8 mouse cellular contexts compared by ENCODE assay signal in the genomic region with DNA sequence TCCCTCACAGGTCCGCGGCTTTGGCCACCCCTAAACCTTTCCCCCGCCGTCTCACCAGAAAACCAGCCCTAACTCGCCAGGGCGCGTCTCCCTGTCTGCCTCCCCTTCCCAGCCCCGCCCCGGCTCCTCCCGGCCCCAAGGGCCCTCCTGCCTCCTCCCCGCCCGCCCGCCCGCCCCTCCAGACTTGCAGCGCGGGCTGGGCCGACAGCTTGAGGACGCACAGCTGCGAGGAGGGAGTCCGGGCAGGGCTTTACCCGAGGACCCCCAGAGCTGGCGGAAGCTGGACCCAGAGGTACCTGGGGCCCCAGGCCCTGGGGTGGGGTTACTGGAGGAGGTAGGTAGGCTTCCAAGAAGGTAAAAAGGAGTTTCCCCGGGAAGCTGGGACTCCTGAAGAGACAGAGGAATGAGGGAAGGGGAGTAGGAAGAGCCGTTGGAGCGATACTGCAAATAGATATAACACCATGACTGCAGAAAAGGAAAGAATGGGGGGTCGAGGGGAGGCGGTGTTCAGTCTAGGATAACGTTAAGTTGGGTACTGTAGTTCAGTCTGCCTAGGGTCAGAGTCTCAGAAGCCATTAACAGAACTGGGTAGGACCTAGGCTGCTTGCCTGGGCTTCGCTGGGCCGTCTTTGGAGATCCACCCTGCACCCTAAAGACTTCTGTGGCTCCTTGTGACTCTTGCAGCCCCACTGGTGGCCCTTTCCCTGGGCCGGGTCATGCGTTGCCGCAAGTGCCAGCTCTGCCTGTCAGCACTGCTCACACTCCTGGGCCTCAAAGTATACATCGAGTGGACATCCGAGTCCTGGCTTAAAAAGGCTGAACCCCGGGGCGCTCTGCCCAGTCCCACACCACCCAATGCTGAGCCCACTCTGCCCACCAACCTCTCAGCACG. TPM values are rescaled to one million over a fixed set of nuclear protein-coding genes. Genes with fewer than 3 reads are reported as not detected.
DNase-seq lines count a peak whose midpoint lies in the region; ATAC-seq and TF ChIP-seq lines count a peak whose summit lies in the region.

No protein-coding gene starts in this region.

- H3K9me3 ChIP-seq in embryonic facial prominence, embryonic 10.5 days = no peaks in the 10 kb centered on the region
- H3K9me3 ChIP-seq in heart, embryonic 13.5 days = no peaks in the 10 kb centered on the region
- H3K9me3 ChIP-seq in kidney, postnatal 0 days (replicated peaks; ENCODE audit: low read length) = no peaks in the 10 kb centered on the region

- peaks cover 20% of the 10 kb centered on the region for H3K4me1 ChIP-seq in embryonic facial prominence, embryonic 10.5 days
- peaks cover 55% of the 10 kb centered on the region for H3K4me1 ChIP-seq in heart, embryonic 13.5 days
- 0 out of 2 replicates have a peak, but pooled peaks cover 8% of the 10 kb centered on the region for H3K4me1 ChIP-seq in kidney, postnatal 0 days (replicated peaks; ENCODE audit: insufficient read depth, low read length)

- H3K27ac ChIP-seq in embryonic facial prominence, embryonic 10.5 days (replicated peaks) = peak overlapping the region; percentile 48
- peak overlapping the region; percentile 80 for H3K27ac ChIP-seq in heart, embryonic 13.5 days (replicated peaks)
- peak overlapping the region; percentile 65 for H3K27ac ChIP-seq in kidney, postnatal 0 days

- peaks cover 33% of the 10 kb centered on the region for H3K27me3 ChIP-seq in embryonic facial prominence, embryonic 10.5 days (replicated peaks; ENCODE audit: low read depth, poor library complexity, severe bottlenecking)
- H3K27me3 ChIP-seq in heart, embryonic 13.5 days (replicated peaks) = 0 out of 2 replicates have a peak, but pooled peaks cover 8% of the 10 kb centered on the region
- H3K27me3 ChIP-seq in kidney, postnatal 0 days (ENCODE audit: insufficient read depth, low read length) = no peaks in the 10 kb centered on the region

- peaks cover 65% of the 10 kb centered on the region for H3K36me3 ChIP-seq in embryonic facial prominence, embryonic 10.5 days (replicated peaks)
- peaks cover 64% of the 10 kb centered on the region for H3K36me3 ChIP-seq in heart, embryonic 13.5 days
- peaks cover 25% of the 10 kb centered on the region; the same call in 1 of the 2 replicates for H3K36me3 ChIP-seq in kidney, postnatal 0 days (ENCODE audit: insufficient read depth, low read length)

- peak overlapping the region; percentile 81 for H3K4me2 ChIP-seq in heart, embryonic 13.5 days
- H3K4me2 ChIP-seq in kidney, postnatal 0 days (ENCODE audit: low read length) = peak overlapping the region; percentile 55

- TF ChIP-seq CTCF in kidney, postnatal 0 days (IDR thresholded peaks at IDR 0.05; ENCODE audit: low read depth) = no peak

- H3K4me3 ChIP-seq in embryonic facial prominence, embryonic 10.5 days = peak overlapping the region; percentile 48
- peak overlapping the region; percentile 55 for H3K4me3 ChIP-seq in heart, embryonic 13.5 days
- peak overlapping the region; percentile 31 for H3K4me3 ChIP-seq in kidney, postnatal 0 days (replicated peaks; ENCODE audit: low read depth, low read length)

- WGBS in embryonic facial prominence, embryonic 10.5 days = 18% methylated on average over 38 of the region's 38 CpGs
- 12% methylated on average over 38 of the region's 38 CpGs for WGBS in heart, embryonic 13.5 days
- WGBS in kidney, postnatal 0 days = 14% methylated on average over 38 of the region's 38 CpGs

- peak; percentile 33 for DNase-seq in CD4-positive, CD25-positive, alpha-beta regulatory T cell, adult 2 months (ENCODE audit: low read depth, low spot score)
- peak; percentile 75 for DNase-seq in embryonic facial prominence, embryonic 10.5 days (ENCODE audit: low spot score)
- DNase-seq in kidney, postnatal 0 days (ENCODE audit: low spot score) = peak; percentile 80
- DNase-seq in lung, postnatal 4 days = peak; percentile 81 to 85
- peak; percentile 29 to 58 for DNase-seq in spleen, postnatal 14 days (ENCODE audit: low spot score in 2 of 2)
- DNase-seq in layer of hippocampus, adult 8-10 months (ENCODE audit: low spot score in 2 of 2) = no peak

- no peak for ATAC-seq in CD4-positive, CD25-positive, alpha-beta regulatory T cell, adult 4 months
- ATAC-seq in heart, embryonic 13.5 days (ENCODE audit: extremely low read depth, insufficient number of reproducible peaks, low FRiP score, low TSS enrichment) = peak; percentile 52; the same call in 1 of the 2 replicates
- ATAC-seq in kidney, postnatal 0 days (replicated peaks; ENCODE audit: low FRiP score, low read depth) = peak; percentile 71

- peak overlapping the region; percentile 81 for H3K9ac ChIP-seq in heart, embryonic 13.5 days
- peak overlapping the region; percentile 43 for H3K9ac ChIP-seq in kidney, postnatal 0 days (ENCODE audit: low read depth, low read length)

RNA-seq across cellular contexts. Expression of gene B3gnt8, which starts 1.2 kb away (rescaled TPM):
- under 1 TPM; 0.27 to 0.81 TPM for polyA plus RNA-seq in CD4-positive, CD25-positive, alpha-beta regulatory T cell, adult 4 months (2017; shearing (Covaris generic))
- polyA plus RNA-seq in embryonic facial prominence, embryonic 10.5 days (2016; fragmentation: Nextera tagmentation; extraction: Ambion mirVana) = 0.99 and 1.3 TPM in 2 replicates
- polyA plus RNA-seq in heart, embryonic 13.5 days (2015; fragmentation: Nextera tagmentation; extraction: Ambion mirVana) = 5.7 and 5.8 TPM in 2 replicates
- polyA plus RNA-seq in kidney, postnatal 0 days (2015; fragmentation: Nextera tagmentation; extraction: Ambion mirVana) = 9.3 and 11.4 TPM in 2 replicates
- 1 to 10 TPM in 3 of 4 experiments, under 1 TPM in 1; 0.66 to 2.0 (median 1.7) TPM for total RNA-seq in layer of hippocampus, adult 8-10 months (2022)

RNA-seq across cellular contexts. Expression of gene Dmac2, which starts 8.5 kb away (rescaled TPM):
- polyA plus RNA-seq in CD4-positive, CD25-positive, alpha-beta regulatory T cell, adult 4 months (2017; shearing (Covaris generic)) = 10 to 100 TPM; 44.2 to 66.2 TPM
- 31.6 and 34.8 TPM in 2 replicates for polyA plus RNA-seq in embryonic facial prominence, embryonic 10.5 days (2016; fragmentation: Nextera tagmentation; extraction: Ambion mirVana)
- 49.5 and 57.7 TPM in 2 replicates for polyA plus RNA-seq in heart, embryonic 13.5 days (2015; fragmentation: Nextera tagmentation; extraction: Ambion mirVana)
- polyA plus RNA-seq in kidney, postnatal 0 days (2015; fragmentation: Nextera tagmentation; extraction: Ambion mirVana) = 68.6 and 68.9 TPM in 2 replicates
- 10 to 100 TPM; 49.8 to 61.0 (median 52.2) TPM for total RNA-seq in layer of hippocampus, adult 8-10 months (2022)

RNA-seq across cellular contexts. Expression of gene Erich4, which starts 12.0 kb away (rescaled TPM):
- not detected for polyA plus RNA-seq in CD4-positive, CD25-positive, alpha-beta regulatory T cell, adult 4 months (2017; shearing (Covaris generic))
- not detected in 2 replicates for polyA plus RNA-seq in embryonic facial prominence, embryonic 10.5 days (2016; fragmentation: Nextera tagmentation; extraction: Ambion mirVana)
- not detected in 2 replicates for polyA plus RNA-seq in heart, embryonic 13.5 days (2015; fragmentation: Nextera tagmentation; extraction: Ambion mirVana)
- polyA plus RNA-seq in kidney, postnatal 0 days (2015; fragmentation: Nextera tagmentation; extraction: Ambion mirVana) = 10.1 and 11.2 TPM in 2 replicates
- not detected for total RNA-seq in layer of hippocampus, adult 8-10 months (2022)

RNA-seq across cellular contexts. Expression of gene Bckdha, which starts 31.1 kb away (rescaled TPM):
- 10 to 100 TPM; 16.6 to 27.7 TPM for polyA plus RNA-seq in CD4-positive, CD25-positive, alpha-beta regulatory T cell, adult 4 months (2017; shearing (Covaris generic))
- 54.9 and 59.2 TPM in 2 replicates for polyA plus RNA-seq in embryonic facial prominence, embryonic 10.5 days (2016; fragmentation: Nextera tagmentation; extraction: Ambion mirVana)
- polyA plus RNA-seq in heart, embryonic 13.5 days (2015; fragmentation: Nextera tagmentation; extraction: Ambion mirVana) = 56.3 and 56.9 TPM in 2 replicates
- polyA plus RNA-seq in kidney, postnatal 0 days (2015; fragmentation: Nextera tagmentation; extraction: Ambion mirVana) = 90.1 and 96.3 TPM in 2 replicates
- 10 to 100 TPM; 34.4 to 42.3 (median 39.3) TPM for total RNA-seq in layer of hippocampus, adult 8-10 months (2022)

RNA-seq across cellular contexts. Expression of gene Exosc5, which starts 31.3 kb away (rescaled TPM):
- 100 to 1,000 TPM in 1 of 2 experiments, 10 to 100 TPM in 1; 97.0 to 157 TPM for polyA plus RNA-seq in CD4-positive, CD25-positive, alpha-beta regulatory T cell, adult 4 months (2017; shearing (Covaris generic))
- polyA plus RNA-seq in embryonic facial prominence, embryonic 10.5 days (2016; fragmentation: Nextera tagmentation; extraction: Ambion mirVana) = 93.5 and 101 TPM in 2 replicates
- polyA plus RNA-seq in heart, embryonic 13.5 days (2015; fragmentation: Nextera tagmentation; extraction: Ambion mirVana) = 40.4 and 42.1 TPM in 2 replicates
- 76.8 and 78.6 TPM in 2 replicates for polyA plus RNA-seq in kidney, postnatal 0 days (2015; fragmentation: Nextera tagmentation; extraction: Ambion mirVana)
- total RNA-seq in layer of hippocampus, adult 8-10 months (2022) = 10 to 100 TPM; 23.1 to 32.2 (median 27.5) TPM

Comparison
In these comparisons a context has a peak if more than half of its experiments do, and no peak if none do; other contexts are left out.
1. DNase-seq: peak in CD4-positive, CD25-positive, alpha-beta regulatory T cell, adult 2 months (single experiment), embryonic facial prominence, embryonic 10.5 days (single experiment), kidney, postnatal 0 days (single experiment), lung, postnatal 4 days (2 of 2) and spleen, postnatal 14 days (2 of 2); none in layer of hippocampus, adult 8-10 months (0 of 2).
2. RNA of gene Erich4, which starts 12.0 kb away (polyA plus RNA-seq): 10.1 to 11.2 TPM in kidney, postnatal 0 days; not detected in embryonic facial prominence, embryonic 10.5 days, not detected in CD4-positive, CD25-positive, alpha-beta regulatory T cell, adult 4 months and not detected in heart, embryonic 13.5 days; every median in the first group is over 10 times any median in the second.
3. Peak in every context shown above with its lines, with median percentiles within 50 percentile points of each other: H3K27ac ChIP-seq and H3K4me3 ChIP-seq.